Mouse (Mus musculus) myocyte (in vitro differentiated cells): ENCODE data around the gene Anapc1. TPM values are rescaled to one million over a fixed set of nuclear protein-coding genes. Genes with fewer than 3 reads are reported as not detected.
"Not testable (repeated sequence)": the region's sequence is repeated elsewhere in the genome, so short reads cannot be mapped to it uniquely, and the experiment has no call there.

Experiments
- H3K27me3 ChIP-seq: one replicate; pipeline ENCODE4 v1.6.1; 2011; ENCODE audit not compliant: control insufficient read depth, insufficient read depth, insufficient read length
- H3K36me3 ChIP-seq: one replicate; pipeline ENCODE4 v1.6.1; 2011; ENCODE audit not compliant: control insufficient read depth, insufficient read depth
- H3K4me2 ChIP-seq: one replicate; pipeline ENCODE4 v1.6.1; 2011; ENCODE audit warnings: low read depth, control low read depth
- H3K4me3 ChIP-seq: one replicate; pipeline ENCODE4 v1.5.1; 2011; ENCODE audit warnings: mild to moderate bottlenecking, control low read depth, moderate library complexity
- H3K79me2 ChIP-seq: one replicate; pipeline ENCODE4 v1.6.1; 2011; ENCODE audit not compliant: control insufficient read depth, insufficient read depth
- H3ac ChIP-seq: one replicate; pipeline ENCODE4 v1.6.1; 2011; ENCODE audit not compliant: control insufficient read depth, insufficient read length
- CEBPB ChIP-seq: IDR thresholded peaks from 2 replicates; pipeline ENCODE4 v1.6.1; 2011; ENCODE audit warnings: mild to moderate bottlenecking, moderate library complexity; ENCODE audit not compliant: poor library complexity, insufficient read depth, severe bottlenecking
- E2F4 ChIP-seq: IDR thresholded peaks from one replicate; pipeline ENCODE4 v1.6.1; 2011; ENCODE audit warnings: mild to moderate bottlenecking, control low read depth, moderate library complexity; ENCODE audit not compliant: insufficient read depth
- MAX ChIP-seq: IDR thresholded peaks from one replicate; pipeline ENCODE4 v1.6.1; 2011; ENCODE audit warnings: low read depth, mild to moderate bottlenecking, control low read depth
- MYOD1 ChIP-seq, 3 experiments: IDR thresholded peaks; one replicate each; pipeline ENCODE4 v1.6.1; 2011; ENCODE audit warnings: control low read depth in 2 of 3, low read depth in 2 of 3, mild to moderate bottlenecking in 2 of 3, moderate library complexity in 1 of 3; ENCODE audit not compliant: insufficient read length in 2 of 3, control insufficient read depth in 1 of 3
- MYOG ChIP-seq, 3 experiments: IDR thresholded peaks; one replicate each; pipeline ENCODE4 v1.6.1; 2011; ENCODE audit warnings: control low read depth in 2 of 3, low read depth in 2 of 3, mild to moderate bottlenecking in 2 of 3; ENCODE audit not compliant: insufficient read length in 2 of 3, control insufficient read depth in 1 of 3, insufficient read depth in 1 of 3
- POLR2A ChIP-seq: IDR thresholded peaks from one replicate; pipeline ENCODE4 v1.6.1; 2011; ENCODE audit warnings: low read depth, mild to moderate bottlenecking, control low read depth, moderate library complexity; ENCODE audit not compliant: insufficient read length
- POLR2AphosphoS2 ChIP-seq: IDR thresholded peaks from one replicate; pipeline ENCODE4 v1.6.1; 2011; ENCODE audit warnings: low read depth, control low read depth; ENCODE audit not compliant: insufficient read length
- REST ChIP-seq: IDR thresholded peaks from one replicate; pipeline ENCODE4 v1.6.1; 2011; ENCODE audit warnings: mild to moderate bottlenecking, control low read depth, moderate library complexity; ENCODE audit not compliant: insufficient read depth, insufficient read length
- SRF ChIP-seq: IDR thresholded peaks from one replicate; pipeline ENCODE4 v1.6.1; 2011; ENCODE audit warnings: low read depth; ENCODE audit not compliant: control insufficient read depth, insufficient read length
- TCF12 ChIP-seq: IDR thresholded peaks from one replicate; pipeline ENCODE4 v1.6.1; 2011; ENCODE audit warnings: mild to moderate bottlenecking, control low read depth; ENCODE audit not compliant: poor library complexity, insufficient read depth, severe bottlenecking
- TCF3 ChIP-seq: IDR thresholded peaks from one replicate; pipeline ENCODE4 v1.6.1; 2011; ENCODE audit warnings: low read depth, control low read depth; ENCODE audit not compliant: insufficient read length
- USF1 ChIP-seq: IDR thresholded peaks from one replicate; pipeline ENCODE4 v1.6.1; 2011; ENCODE audit warnings: low read depth, mild to moderate bottlenecking, control low read depth, moderate library complexity
- polyA plus RNA-seq: library from polyadenylated mRNA; unstranded; fragments of >200 nt; fragmentation: generic; extraction: Trizol; gene quantifications from one replicate; pipeline ENCODE4 v1.2.1, GENCODE M21; 2012; ENCODE audit warnings: missing spikeins

Gene Anapc1
- polyA plus RNA-seq, 1 experiment = 36.4 TPM

- peak overlapping the region; percentile 8 for H3ac ChIP-seq
- H3K79me2 ChIP-seq = no peaks in the 10 kb centered on the region
- H3K27me3 ChIP-seq = no peaks in the 10 kb centered on the region
- TF ChIP-seq POLR2AphosphoS2 (peak; percentile 30), CEBPB (0 out of 2 replicates have a peak, but pooled peaks have one; percentile 18), MYOG (IDR thresholded peaks at IDR 0.05; ENCODE audit: control insufficient read depth in 1 of 3, insufficient read depth in 1 of 3, insufficient read length in 2 of 3, low read depth in 2 of 3) (peak in 2 of 3 experiments; percentile 35 to 72), REST (no peak), MYOD1 (IDR thresholded peaks at IDR 0.05; ENCODE audit: control insufficient read depth in 1 of 3, insufficient read length in 2 of 3, low read depth in 2 of 3) (peak in 2 of 3 experiments; percentile 66 to 69)
- peak overlapping the region; percentile 69 for H3K4me3 ChIP-seq
- no peaks in the 10 kb centered on the region for H3K36me3 ChIP-seq
- peak overlapping the region; percentile 99 for H3K4me2 ChIP-seq
These were observed 11.0 kb upstream of the Anapc1 start for GRCm38 (mm10) chr2:128698140-128698692.

- H3K4me3 ChIP-seq = peak overlapping the region; percentile 69
- no peaks in the 10 kb centered on the region for H3K27me3 ChIP-seq
- H3K79me2 ChIP-seq = no peaks in the 10 kb centered on the region
- H3K36me3 ChIP-seq = no peaks in the 10 kb centered on the region
- no peak overlapping the region for H3ac ChIP-seq
- no peak for TF ChIP-seq TCF12
- no peak for TF ChIP-seq E2F4
- no peak for TF ChIP-seq SRF
- no peak for TF ChIP-seq POLR2A
- no peak for TF ChIP-seq MAX
- no peak for TF ChIP-seq USF1
- TF ChIP-seq MYOD1 (IDR thresholded peaks at IDR 0.05; ENCODE audit: control insufficient read depth in 1 of 3, insufficient read length in 2 of 3, low read depth in 2 of 3) = no peak
- TF ChIP-seq MYOG (IDR thresholded peaks at IDR 0.05; ENCODE audit: control insufficient read depth in 1 of 3, insufficient read depth in 1 of 3, insufficient read length in 2 of 3, low read depth in 2 of 3) = no peak
- no peak for TF ChIP-seq TCF3
- TF ChIP-seq POLR2AphosphoS2 = no peak
- peak overlapping the region; percentile 99 for H3K4me2 ChIP-seq
These were observed 10.4 kb upstream of the Anapc1 start for GRCm38 (mm10) chr2:128697566-128697965.

GRCm38 (mm10) chr2:128697047-128697446 is 9.9 kb upstream of the Anapc1 start:
- no peaks in the 10 kb centered on the region for H3K27me3 ChIP-seq
- no peak for TF ChIP-seq TCF12
- no peak for TF ChIP-seq USF1
- no peak for TF ChIP-seq CEBPB
- no peak for TF ChIP-seq MYOG (IDR thresholded peaks at IDR 0.05; ENCODE audit: control insufficient read depth in 1 of 3, insufficient read depth in 1 of 3, insufficient read length in 2 of 3, low read depth in 2 of 3)
- TF ChIP-seq TCF3 = no peak
- TF ChIP-seq E2F4 = no peak
- no peak for TF ChIP-seq REST
- TF ChIP-seq MAX = no peak
- no peak for TF ChIP-seq MYOD1 (IDR thresholded peaks at IDR 0.05; ENCODE audit: control insufficient read depth in 1 of 3, insufficient read length in 2 of 3, low read depth in 2 of 3)
- TF ChIP-seq SRF = no peak
- TF ChIP-seq POLR2A = no peak
- TF ChIP-seq POLR2AphosphoS2 = no peak
- H3K4me2 ChIP-seq = no peak overlapping the region
- no peaks in the 10 kb centered on the region for H3K36me3 ChIP-seq
- no peak overlapping the region for H3ac ChIP-seq
- no peaks in the 10 kb centered on the region for H3K79me2 ChIP-seq
- H3K4me3 ChIP-seq = no peak overlapping the region

- Histone ChIP-seq H3K79me2 (no peaks in the 10 kb centered on the region), H3K36me3 (no peaks in the 10 kb centered on the region), H3K27me3 (no peaks in the 10 kb centered on the region), H3K4me2 (no peak overlapping the region), H3K4me3 (no peak overlapping the region), H3ac (no peak overlapping the region)
- no peak for TF ChIP-seq TCF12
- TF ChIP-seq SRF = no peak
- TF ChIP-seq MYOG (IDR thresholded peaks at IDR 0.05; ENCODE audit: control insufficient read depth in 1 of 3, insufficient read depth in 1 of 3, insufficient read length in 2 of 3, low read depth in 2 of 3) = no peak
- no peak for TF ChIP-seq MYOD1 (IDR thresholded peaks at IDR 0.05; ENCODE audit: control insufficient read depth in 1 of 3, insufficient read length in 2 of 3, low read depth in 2 of 3)
- TF ChIP-seq POLR2AphosphoS2 = no peak
- no peak for TF ChIP-seq REST
- no peak for TF ChIP-seq CEBPB
- no peak for TF ChIP-seq E2F4
- TF ChIP-seq USF1 = no peak
- TF ChIP-seq TCF3 = no peak
- TF ChIP-seq MAX = no peak
- TF ChIP-seq POLR2A = no peak
These were observed 9.2 kb upstream of the Anapc1 start for GRCm38 (mm10) chr2:128696426-128696825.

GRCm38 (mm10) chr2:128694548-128694947 is 7.4 kb upstream of the Anapc1 start:
- Histone ChIP-seq H3ac (no peak overlapping the region), H3K36me3 (no peaks in the 10 kb centered on the region), H3K4me2 (no peak overlapping the region), H3K79me2 (no peaks in the 10 kb centered on the region), H3K27me3 (no peaks in the 10 kb centered on the region), H3K4me3 (no peak overlapping the region)
- TF ChIP-seq MYOD1 (IDR thresholded peaks at IDR 0.05; ENCODE audit: control insufficient read depth in 1 of 3, insufficient read length in 2 of 3, low read depth in 2 of 3) (no peak), USF1 (no peak), REST (no peak), TCF3 (no peak), POLR2A (no peak), CEBPB (no peak), E2F4 (no peak), TCF12 (no peak), SRF (no peak), MAX (no peak), MYOG (IDR thresholded peaks at IDR 0.05; ENCODE audit: control insufficient read depth in 1 of 3, insufficient read depth in 1 of 3, insufficient read length in 2 of 3, low read depth in 2 of 3) (no peak)

- H3K27me3 ChIP-seq, H3ac ChIP-seq, H3K4me3 ChIP-seq, H3K4me2 ChIP-seq, H3K79me2 ChIP-seq, H3K36me3 ChIP-seq: not testable (repeated sequence)
These were observed 6.6 kb upstream of the Anapc1 start for GRCm38 (mm10) chr2:128693828-128694227.
